Mouse (Mus musculus): ENCODE results near the gene Psmd2.

DNA sequence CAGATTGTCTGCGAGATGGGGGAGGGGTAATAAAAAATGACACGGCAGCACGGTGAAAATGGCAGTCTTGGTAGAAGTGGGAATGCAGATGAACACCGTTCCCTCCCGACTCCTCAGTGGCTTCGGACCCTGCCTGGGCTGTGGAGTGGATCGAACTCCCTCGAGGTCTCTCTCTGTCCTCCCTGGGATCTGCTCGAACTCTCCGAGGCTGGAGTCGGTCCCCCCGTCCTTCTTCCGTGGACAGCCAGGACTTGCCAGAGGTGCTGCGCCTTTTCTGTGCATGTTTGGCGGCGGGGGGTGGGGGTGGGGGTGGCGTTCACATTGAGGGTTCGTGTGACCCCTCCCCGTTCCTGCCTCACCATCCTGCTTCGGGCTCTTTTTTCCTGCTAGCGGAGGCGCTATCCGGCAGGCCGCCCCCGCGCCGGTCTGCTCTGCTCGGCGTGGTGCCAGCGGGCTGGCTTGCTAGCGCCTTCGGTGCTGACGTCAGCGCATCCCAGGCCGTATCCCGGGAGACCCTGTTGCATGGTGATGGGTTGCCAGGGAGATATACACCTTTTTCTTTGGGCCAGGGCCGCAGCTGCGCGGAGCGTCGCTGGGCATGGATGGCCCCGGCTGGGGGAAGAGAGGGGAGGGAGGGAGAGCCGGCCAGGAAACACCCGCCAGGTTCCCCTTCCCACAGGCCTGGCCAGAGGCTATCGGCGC is 44.3 kb downstream of the Psmd2 start:
- TF ChIP-seq POLR2A (IDR thresholded peaks at IDR 0.05; ENCODE audit: borderline replicate concordance, insufficient read depth, low read length) (no peak), CTCF (IDR thresholded peaks at IDR 0.05; ENCODE audit: borderline replicate concordance, insufficient read depth, low read depth, low read length) (no peak)
